Mouse (Mus musculus): ENCODE results near the gene Cyfip2. TPM values are rescaled to one million over a fixed set of nuclear protein-coding genes. Genes with fewer than 3 reads are reported as not detected.

The Cyfip2 gene
- 203 and 204 TPM in 2 replicates for polyA plus RNA-seq (2021; fragmentation: Nextera tagmentation)
- long read RNA-seq, experiment 1, full-length matches to known transcripts, result 387 of 780 reads
- long read RNA-seq, experiment 1, partial matches to known transcripts, result 192 of 780 reads
- long read RNA-seq, experiment 1, other reads (novel, unspliced or antisense), result 201 of 780 reads
- long read RNA-seq, experiment 2, full-length matches to known transcripts, result 16 of 314 reads
- long read RNA-seq, experiment 2, partial matches to known transcripts, result 133 of 314 reads
- long read RNA-seq, experiment 2, other reads (novel, unspliced or antisense), result 165 of 314 reads

DNA sequence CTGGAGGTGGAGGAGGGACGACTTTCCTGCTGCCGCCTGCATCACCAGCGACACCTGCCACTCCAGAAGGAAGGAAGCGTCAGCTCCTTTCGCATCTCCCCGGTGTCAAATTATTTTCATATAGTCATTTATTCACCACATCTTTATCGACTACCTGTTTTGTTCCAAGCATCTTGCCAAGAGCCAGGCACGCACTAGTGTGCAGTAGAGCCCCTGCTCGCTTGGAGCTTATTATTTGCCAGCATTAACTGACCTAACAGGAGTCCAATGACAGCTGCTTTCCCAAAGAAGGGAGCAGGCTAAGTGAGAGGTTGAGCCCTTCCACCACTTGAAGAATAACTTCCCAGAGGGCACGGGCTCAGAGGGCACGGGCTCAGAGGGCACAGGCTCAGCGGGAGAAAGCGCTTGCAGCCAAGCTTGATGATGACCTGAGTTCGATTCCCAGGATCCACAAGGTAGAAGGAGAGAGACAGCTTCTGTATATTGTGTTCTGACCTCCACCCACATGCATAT is at the start of gene Cyfip2:
TSS of gene Cyfip2 (minus strand) at position 337 of the 513 bp plus-strand sequence.

DNA sequence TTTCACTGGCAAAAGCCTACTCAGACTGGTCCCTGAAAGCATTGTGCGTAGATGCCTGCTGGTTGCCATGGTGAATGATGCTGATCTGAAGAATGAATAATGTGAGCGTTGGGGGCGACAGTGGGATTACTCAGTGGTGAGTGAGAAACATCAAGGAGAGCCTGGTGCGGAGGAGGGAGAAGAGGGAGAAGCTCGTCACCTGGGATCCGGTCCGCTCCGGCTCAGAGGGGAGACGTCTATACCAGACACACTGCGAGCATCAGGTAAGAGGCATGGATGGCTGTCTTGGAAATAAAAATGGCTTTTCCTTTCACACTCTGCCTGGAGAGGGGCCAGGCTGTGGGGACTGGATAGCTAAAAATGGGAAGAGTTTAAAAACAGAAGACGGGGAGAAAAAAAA is 77.3 kb downstream of the Cyfip2 start, which contains the start of gene Fndc9:
TSS of gene Fndc9 (plus strand) at position 198 of the 400 bp plus-strand sequence.

DNA sequence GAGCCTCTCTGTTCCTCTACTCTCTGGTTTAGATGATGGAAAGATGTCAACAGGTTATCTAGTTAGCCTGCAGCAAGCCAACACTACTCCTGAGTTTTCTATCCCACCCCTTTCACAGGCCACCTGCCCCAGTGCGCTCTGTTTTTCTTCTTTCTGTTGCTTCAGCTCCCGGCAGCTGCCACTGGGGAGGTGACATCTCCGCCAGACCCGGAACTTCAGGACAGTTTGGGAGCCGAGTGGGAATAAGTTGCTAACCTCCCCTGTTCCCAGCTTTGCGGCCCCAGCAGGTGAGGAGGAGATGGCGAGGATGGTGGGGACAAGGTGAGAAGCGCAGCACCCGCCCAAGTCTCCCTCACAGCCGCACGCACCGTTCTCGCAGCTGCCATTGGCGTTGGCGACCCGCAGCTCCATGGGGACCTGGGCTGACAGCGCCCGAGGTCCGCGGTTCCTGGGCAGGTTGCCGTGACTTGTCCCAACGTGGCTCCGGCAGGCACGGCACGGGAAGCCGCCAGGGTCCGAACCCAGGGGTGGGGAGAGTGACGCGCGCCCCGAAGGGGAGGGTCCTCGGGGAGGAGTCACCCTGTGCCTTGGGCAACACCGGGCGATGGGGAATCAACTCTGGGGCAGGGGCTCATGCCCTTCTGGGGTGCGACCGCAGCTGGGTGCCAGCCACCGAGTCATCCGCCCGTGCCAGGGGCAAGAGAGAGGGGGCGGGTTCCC is 146.6 kb downstream of the Cyfip2 start, which contains the start of gene Nipal4:
TSS of gene Nipal4 (minus strand) at position 643 of the 720 bp plus-strand sequence.

Other genes starting within 250 kb of the Cyfip2 start
- gene Nipal4, start 146.4 kb downstream of the Cyfip2 start, polyA plus RNA-seq (2021; fragmentation: Nextera tagmentation), result 2.5 TPM in 2 replicates
- 3.1 TPM in 2 replicates for gene Fndc9, start 77.3 kb downstream of the Cyfip2 start, polyA plus RNA-seq (2021; fragmentation: Nextera tagmentation)
- 0.11 and 0.15 TPM in 2 replicates for gene Itk, start 76.7 kb upstream of the Cyfip2 start, polyA plus RNA-seq (2021; fragmentation: Nextera tagmentation)
- not detected in 2 replicates for gene Fam71b, start 83.7 kb upstream of the Cyfip2 start, polyA plus RNA-seq (2021; fragmentation: Nextera tagmentation)
- gene Med7, start 124.1 kb upstream of the Cyfip2 start, polyA plus RNA-seq (2021; fragmentation: Nextera tagmentation), result 28.2 and 31.8 TPM in 2 replicates
- 1.1 and 1.3 TPM in 2 replicates for gene Havcr2, start 142.1 kb upstream of the Cyfip2 start, polyA plus RNA-seq (2021; fragmentation: Nextera tagmentation)
- gene Gm12169, start 211.4 kb upstream of the Cyfip2 start, polyA plus RNA-seq (2021; fragmentation: Nextera tagmentation), result not detected in 2 replicates

All from left cerebral cortex, adult 6 months (tissue).